Mouse (Mus musculus): ENCODE measurements around the gene Acbd3. TPM values are rescaled to one million over a fixed set of nuclear protein-coding genes. Genes with fewer than 3 reads are reported as not detected.

The Acbd3 gene
- polyA plus RNA-seq, 2 experiments: 7.2 to 9.8 TPM

DNA sequence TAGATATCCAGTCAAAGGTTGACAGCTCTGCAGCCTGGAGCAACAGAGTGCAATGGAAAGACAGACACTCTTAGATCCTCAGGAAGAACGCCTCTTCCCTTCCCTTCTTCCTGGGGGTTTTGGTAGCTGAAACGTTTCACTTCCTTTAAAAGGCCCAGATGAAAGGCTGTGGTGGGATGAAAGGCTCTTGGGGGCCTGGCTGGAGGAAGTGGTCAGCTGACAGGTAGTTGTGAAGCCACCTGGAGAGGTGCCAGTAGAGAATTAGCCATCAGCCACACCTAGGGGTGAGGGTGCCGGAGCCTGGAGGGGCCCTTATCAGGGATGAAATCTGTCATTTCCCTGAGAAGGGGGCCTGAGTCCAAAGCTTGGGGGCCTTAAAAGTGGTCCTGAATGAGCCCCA is 18.5 kb upstream of the Acbd3 start:
- no peaks in the 10 kb centered on the region for H3K9me3 ChIP-seq (ENCODE audit: control insufficient read depth, low read length)
- no peak for TF ChIP-seq CTCF (IDR thresholded peaks at IDR 0.05; ENCODE audit: low read depth)
- no peak for TF ChIP-seq EP300 (IDR thresholded peaks at IDR 0.05; ENCODE audit: low read depth)
- H3K4me1 ChIP-seq (replicated peaks; ENCODE audit: control insufficient read depth in 2 of 2, insufficient read depth in 2 of 2, low read length in 1 of 2): peaks cover 3 to 8% of the 10 kb centered on the region in 2 experiments; a peak in 3 of 4 replicates
- H3K9ac ChIP-seq (replicated peaks): no peak overlapping the region
- DNase-seq (ENCODE audit: low read depth in 3 of 3, low spot score in 3 of 3): no peak
- H3K27me3 ChIP-seq (ENCODE audit: control insufficient read depth, insufficient read depth, low read length): no peaks in the 10 kb centered on the region
- 0 out of 2 replicates have a peak, but pooled peaks have one; percentile 2 for ATAC-seq (ENCODE audit: insufficient read depth)
- no peak overlapping the region for H3K27ac ChIP-seq
- H3K4me3 ChIP-seq (ENCODE audit: insufficient read depth in 1 of 2, low read depth in 2 of 2, low read length in 2 of 2): no peak overlapping the region
- H3K4me2 ChIP-seq (ENCODE audit: low read depth): no peak overlapping the region
- 27% methylated on average over 3 of the region's 3 CpGs for WGBS (ENCODE audit: insufficient replicate concordance)
- no peaks in the 10 kb centered on the region for H3K36me3 ChIP-seq (replicated peaks; ENCODE audit: control insufficient read depth, insufficient read depth, low read depth)

- no peak for TF ChIP-seq EP300 (IDR thresholded peaks at IDR 0.05; ENCODE audit: low read depth)
- TF ChIP-seq CTCF (IDR thresholded peaks at IDR 0.05; ENCODE audit: low read depth): no peak
- Histone ChIP-seq H3K9me3 (ENCODE audit: control insufficient read depth, low read length) (no peaks in the 10 kb centered on the region), H3K36me3 (replicated peaks; ENCODE audit: control insufficient read depth, insufficient read depth, low read depth) (no peaks in the 10 kb centered on the region), H3K4me2 (ENCODE audit: low read depth) (no peak overlapping the region), H3K4me1 (replicated peaks; ENCODE audit: control insufficient read depth in 2 of 2, insufficient read depth in 2 of 2, low read length in 1 of 2) (peaks cover 3 to 8% of the 10 kb centered on the region in 2 experiments; a peak in 3 of 4 replicates), H3K4me3 (ENCODE audit: insufficient read depth in 1 of 2, low read depth in 2 of 2, low read length in 2 of 2) (no peak overlapping the region), H3K27me3 (ENCODE audit: control insufficient read depth, insufficient read depth, low read length) (no peaks in the 10 kb centered on the region), H3K9ac (replicated peaks) (no peak overlapping the region), H3K27ac (no peak overlapping the region)
- WGBS (ENCODE audit: insufficient replicate concordance): 49% methylated on average over 3 of the region's 3 CpGs
- DNase-seq (ENCODE audit: low read depth in 3 of 3, low spot score in 3 of 3) (no peak), ATAC-seq (ENCODE audit: insufficient read depth) (peak; percentile 49; the same call in 1 of the 2 replicates)
Observed at GRCm38 (mm10) chr1:180707813-180708212, 18.0 kb upstream of the Acbd3 start.

DNA sequence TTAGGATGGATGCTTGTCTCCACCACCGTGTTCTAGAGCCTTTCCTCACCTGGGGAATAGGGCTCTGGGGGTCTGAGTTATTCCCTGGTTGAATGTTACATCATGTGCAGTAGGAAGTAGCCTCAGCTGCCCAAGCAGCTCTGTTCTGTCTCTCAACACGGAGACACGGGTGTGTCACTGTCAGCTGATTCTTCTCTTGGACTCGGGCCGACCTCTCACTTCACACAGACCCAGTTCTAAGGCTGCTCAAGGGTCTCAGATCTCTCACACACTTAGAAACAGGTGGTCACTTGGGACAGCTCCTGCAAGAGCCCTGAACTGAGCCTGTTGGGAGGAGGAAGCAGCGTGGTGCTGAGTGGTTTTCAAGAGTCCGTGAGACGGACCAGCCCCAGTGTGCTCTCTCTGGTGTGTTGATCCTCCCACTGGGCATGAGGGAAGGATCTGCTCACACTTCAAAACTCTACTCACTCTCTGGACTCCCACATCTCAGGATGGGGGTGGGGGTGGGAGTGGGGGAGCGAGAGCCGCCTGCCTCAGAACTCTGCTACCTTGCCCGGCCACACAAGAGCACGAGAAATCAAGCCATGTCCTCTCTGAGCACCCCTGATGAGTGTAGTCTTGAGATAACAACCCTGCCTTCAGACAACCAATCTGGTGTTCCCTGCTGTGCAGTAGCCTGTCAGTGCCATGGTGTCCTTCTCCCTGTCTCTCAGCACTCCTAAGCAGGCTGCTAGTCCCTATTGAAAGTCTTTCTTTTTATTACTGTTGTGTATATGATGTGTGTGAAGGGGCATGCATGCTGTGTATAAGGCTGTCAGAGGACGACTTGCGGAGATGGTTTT is 16.7 kb upstream of the Acbd3 start:
- no peak overlapping the region for H3K9ac ChIP-seq (replicated peaks)

DNA sequence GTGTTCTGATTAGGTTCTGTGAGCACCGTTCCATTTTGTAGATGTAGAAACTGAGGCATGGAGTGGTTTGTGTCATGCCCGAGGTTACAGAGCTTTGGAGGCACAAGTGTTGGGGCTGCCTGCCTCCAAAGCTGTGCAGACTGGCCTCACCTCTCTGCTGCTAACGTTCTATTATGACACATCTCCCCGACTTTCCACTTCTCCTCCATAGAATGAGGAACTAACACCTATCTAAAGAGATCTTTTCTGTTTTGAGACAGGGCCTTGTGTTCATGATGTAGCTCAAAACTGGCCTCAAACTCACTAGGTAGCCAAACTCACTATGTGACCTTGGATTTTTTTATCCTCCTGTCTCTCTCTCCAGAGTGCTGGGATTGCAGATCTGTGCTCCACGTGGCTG is 7.1 kb upstream of the Acbd3 start:
- H3K36me3 ChIP-seq (replicated peaks; ENCODE audit: control insufficient read depth, insufficient read depth, low read depth): no peaks in the 10 kb centered on the region
- H3K9me3 ChIP-seq (ENCODE audit: control insufficient read depth, low read length): no peaks in the 10 kb centered on the region
- no peak overlapping the region for H3K4me2 ChIP-seq (ENCODE audit: low read depth)
- WGBS (ENCODE audit: insufficient replicate concordance): 36% methylated on average over 5 of the region's 5 CpGs
- ATAC-seq (ENCODE audit: insufficient read depth) (no peak), DNase-seq (ENCODE audit: low read depth in 3 of 3, low spot score in 3 of 3) (no peak)
- TF ChIP-seq EP300 (IDR thresholded peaks at IDR 0.05; ENCODE audit: low read depth) (no peak), CTCF (IDR thresholded peaks at IDR 0.05; ENCODE audit: low read depth) (no peak)
- H3K4me1 ChIP-seq (replicated peaks; ENCODE audit: control insufficient read depth in 2 of 2, insufficient read depth in 2 of 2, low read length in 1 of 2): peaks cover 7 to 16% of the 10 kb centered on the region in 2 experiments
- no peaks in the 10 kb centered on the region for H3K27me3 ChIP-seq (ENCODE audit: control insufficient read depth, insufficient read depth, low read length)
- H3K27ac ChIP-seq: no peak overlapping the region
- no peak overlapping the region for H3K4me3 ChIP-seq (ENCODE audit: insufficient read depth in 1 of 2, low read depth in 2 of 2, low read length in 2 of 2)
- H3K9ac ChIP-seq (replicated peaks): no peak overlapping the region

More for the DNA sequence above, 16.7 kb upstream of the Acbd3 start:
- Histone ChIP-seq H3K4me1 (replicated peaks; ENCODE audit: control insufficient read depth in 2 of 2, insufficient read depth in 2 of 2, low read length in 1 of 2) (peaks cover 3 to 8% of the 10 kb centered on the region in 2 experiments; a peak in 3 of 4 replicates), H3K36me3 (replicated peaks; ENCODE audit: control insufficient read depth, insufficient read depth, low read depth) (no peaks in the 10 kb centered on the region), H3K4me2 (ENCODE audit: low read depth) (no peak overlapping the region), H3K4me3 (ENCODE audit: insufficient read depth in 1 of 2, low read depth in 2 of 2, low read length in 2 of 2) (no peak overlapping the region), H3K9me3 (ENCODE audit: control insufficient read depth, low read length) (no peaks in the 10 kb centered on the region), H3K27me3 (ENCODE audit: control insufficient read depth, insufficient read depth, low read length) (no peaks in the 10 kb centered on the region), H3K27ac (no peak overlapping the region)
- DNase-seq (ENCODE audit: low read depth in 3 of 3, low spot score in 3 of 3): no peak
- ATAC-seq (ENCODE audit: insufficient read depth): no peak
- TF ChIP-seq CTCF (IDR thresholded peaks at IDR 0.05; ENCODE audit: low read depth) (no peak), EP300 (IDR thresholded peaks at IDR 0.05; ENCODE audit: low read depth) (no peak)
- WGBS (ENCODE audit: insufficient replicate concordance): 44% methylated on average over 14 of the region's 14 CpGs

- no peaks in the 10 kb centered on the region for H3K9me3 ChIP-seq (ENCODE audit: control insufficient read depth, low read length)
- 69% methylated on average over 6 of the region's 6 CpGs for WGBS (ENCODE audit: insufficient replicate concordance)
- no peak overlapping the region for H3K9ac ChIP-seq (replicated peaks)
- ATAC-seq (ENCODE audit: insufficient read depth): no peak
- no peaks in the 10 kb centered on the region for H3K27me3 ChIP-seq (ENCODE audit: control insufficient read depth, insufficient read depth, low read length)
- DNase-seq (ENCODE audit: low read depth in 3 of 3, low spot score in 3 of 3): no peak
- H3K4me3 ChIP-seq (ENCODE audit: insufficient read depth in 1 of 2, low read depth in 2 of 2, low read length in 2 of 2): no peak overlapping the region
- no peak overlapping the region for H3K27ac ChIP-seq
- H3K4me2 ChIP-seq (ENCODE audit: low read depth): no peak overlapping the region
- H3K36me3 ChIP-seq (replicated peaks; ENCODE audit: control insufficient read depth, insufficient read depth, low read depth): no peaks in the 10 kb centered on the region
- H3K4me1 ChIP-seq (replicated peaks; ENCODE audit: control insufficient read depth in 2 of 2, insufficient read depth in 2 of 2, low read length in 1 of 2): peaks cover 9 to 18% of the 10 kb centered on the region in 2 experiments
- no peak for TF ChIP-seq CTCF (IDR thresholded peaks at IDR 0.05; ENCODE audit: low read depth)
- TF ChIP-seq EP300 (IDR thresholded peaks at IDR 0.05; ENCODE audit: low read depth): no peak
Observed at GRCm38 (mm10) chr1:180719483-180719882, 6.4 kb upstream of the Acbd3 start.
